Mouse (Mus musculus) cerebellum, adult 2 months (tissue): Measurements from ENCODE around the gene Map2k5.

Experiments
- CTCF ChIP-seq: fragments of 200-500 bp; IDR thresholded peaks from 2 replicates; pipeline ENCODE4 v1.5.1; 2011; ENCODE audit warnings: low read depth, mild to moderate bottlenecking, control low read depth, low read length, moderate library complexity, borderline replicate concordance; ENCODE audit not compliant: insufficient read depth
- POLR2A ChIP-seq: fragments of 200-500 bp; IDR thresholded peaks from 2 replicates; pipeline ENCODE4 v1.6.1; 2011; ENCODE audit warnings: low read length, control low read depth, borderline replicate concordance; ENCODE audit not compliant: insufficient read depth

DNA sequence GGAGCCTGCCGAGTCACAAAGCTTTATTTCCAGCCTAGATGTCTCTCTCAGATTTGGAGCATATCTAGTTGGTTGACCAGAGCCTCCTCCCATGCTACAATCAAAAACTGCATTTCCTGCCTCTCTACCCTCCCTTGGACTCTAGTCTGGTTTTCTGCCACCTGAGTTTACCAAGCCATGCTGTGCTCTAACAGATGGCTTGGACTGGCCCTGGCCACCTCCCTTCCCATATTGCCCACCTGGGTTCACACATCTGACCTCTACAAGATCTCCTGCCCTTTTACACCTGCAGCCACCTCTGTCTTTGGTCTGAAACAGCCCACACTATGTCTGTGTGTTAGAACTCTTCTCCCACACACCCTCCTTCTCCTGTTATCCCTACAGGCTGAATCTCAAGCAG, 29.6 kb downstream of the Map2k5 start:
- TF ChIP-seq POLR2A (no peak), CTCF (no peak)
